13 mouse cellular contexts compared by ENCODE assay signal in the genomic region with DNA sequence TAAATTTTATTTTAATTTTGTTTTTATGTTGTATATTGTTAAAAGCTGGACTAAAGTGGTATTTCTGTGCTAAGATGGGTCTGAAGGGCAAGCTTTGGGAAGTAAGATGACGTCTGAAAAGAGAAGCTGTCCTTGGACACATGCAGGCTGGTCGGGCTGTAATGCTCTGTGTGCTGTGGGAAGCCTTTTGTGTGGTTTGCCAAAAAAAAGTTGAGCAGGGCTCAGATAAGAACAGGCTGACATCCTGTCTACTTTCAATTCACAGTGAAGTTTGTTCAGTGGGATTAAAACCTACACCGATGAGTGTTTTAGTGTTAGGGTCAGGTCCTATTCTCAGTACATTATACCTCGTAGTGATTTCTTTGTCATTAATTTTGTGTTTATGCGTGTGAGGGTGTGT. TPM values are rescaled to one million over a fixed set of nuclear protein-coding genes. Genes with fewer than 3 reads are reported as not detected.
A peak's percentile ranks its signal among the peaks of the same experiment; 100 is the strongest.
DNase-seq lines count a peak whose midpoint lies in the region; ATAC-seq and TF ChIP-seq lines count a peak whose summit lies in the region.
"Had no signal": no experiment of that assay in that cellular context is flagged by ENCODE, and none has a peak within 500 bp of the region (broad histone marks: within the 10 kb centered on the region; RNA-seq: fewer than 3 reads in every experiment).

No protein-coding gene starts in this region.

- TF ChIP-seq EP300 in heart, adult 2 months (IDR thresholded peaks at IDR 0.05; ENCODE audit: insufficient read depth, low read depth, low read length): no peak

- H3K79me2 ChIP-seq in heart, adult 2 months (replicated peaks; ENCODE audit: control insufficient read depth, insufficient read depth, low read length): no peaks in the 10 kb centered on the region

- no peak overlapping the region for H3K4me3 ChIP-seq in heart, adult 2 months
- H3K4me3 ChIP-seq in heart, embryonic 13.5 days: no peak overlapping the region
- H3K4me3 ChIP-seq in forebrain, embryonic 10.5 days: no peak overlapping the region
- H3K4me3 ChIP-seq: forebrain, embryonic 15.5 days had no signal

- H3K4me2 ChIP-seq in heart, embryonic 13.5 days: no peak overlapping the region
- H3K4me2 ChIP-seq: forebrain, embryonic 15.5 days had no signal

- H3K36me3 ChIP-seq in heart, adult 2 months (ENCODE audit: control insufficient read depth, insufficient read depth, low read length): peaks cover 3% of the 10 kb centered on the region
- peaks cover 72% of the 10 kb centered on the region for H3K36me3 ChIP-seq in heart, embryonic 13.5 days
- H3K36me3 ChIP-seq in forebrain, embryonic 10.5 days (replicated peaks): peaks cover 98% of the 10 kb centered on the region

- H3K9ac ChIP-seq in heart, adult 2 months (ENCODE audit: low read depth, low read length): no peak overlapping the region
- no peak overlapping the region for H3K9ac ChIP-seq in heart, embryonic 13.5 days
- H3K9ac ChIP-seq: forebrain, embryonic 15.5 days had no signal

- intact Hi-C loops in heart, adult 2 months (cut with DNase I): no loop called here
- intact Hi-C loops in heart, postnatal 36 days (cut with DNase I): no loop called here

- peak overlapping the region; percentile 6 for H3K27ac ChIP-seq in heart, adult 2 months
- peak overlapping the region; percentile 72 for H3K27ac ChIP-seq in heart, embryonic 13.5 days (replicated peaks)
- no peak overlapping the region for H3K27ac ChIP-seq in forebrain, embryonic 10.5 days
- H3K27ac ChIP-seq: forebrain, embryonic 15.5 days had no signal

- no peak for ATAC-seq in heart, embryonic 13.5 days (ENCODE audit: extremely low read depth, insufficient number of reproducible peaks, low FRiP score, low TSS enrichment)
- ATAC-seq: forebrain, embryonic 15.5 days had no signal

- H3K9me3 ChIP-seq in heart, embryonic 13.5 days: no peaks in the 10 kb centered on the region
- no peaks in the 10 kb centered on the region for H3K9me3 ChIP-seq in forebrain, embryonic 10.5 days
- H3K9me3 ChIP-seq: forebrain, embryonic 15.5 days had no signal

- WGBS in heart, adult 2 months: 53% methylated on average over 5 of the region's 5 CpGs
- 70% methylated on average over 5 of the region's 5 CpGs for WGBS in heart, embryonic 13.5 days
- WGBS in forebrain, embryonic 10.5 days: 93% methylated on average over 5 of the region's 5 CpGs

- TF ChIP-seq CTCF in heart, adult 2 months (IDR thresholded peaks at IDR 0.05): no peak

- H3K27me3 ChIP-seq in heart, adult 2 months (ENCODE audit: control insufficient read depth, insufficient read depth, low read length): no peaks in the 10 kb centered on the region
- H3K27me3 ChIP-seq in heart, embryonic 13.5 days (replicated peaks): no peaks in the 10 kb centered on the region
- H3K27me3 ChIP-seq in forebrain, embryonic 10.5 days (ENCODE audit: poor library complexity, severe bottlenecking): no peaks in the 10 kb centered on the region
- H3K27me3 ChIP-seq: CH12.LX; forebrain, embryonic 15.5 days had no signal

- TF ChIP-seq POLR2A in heart, adult 2 months (IDR thresholded peaks at IDR 0.05; ENCODE audit: insufficient read depth, low read depth, low read length): no peak

- DNase-seq in heart, adult 2 months: peak in 1 of 2 experiments; percentile 12
- DNase-seq in heart, postnatal 36 days: no peak
- DNase-seq in thymus, postnatal 0 days (ENCODE audit: low spot score): peak; percentile 20
- no peak for DNase-seq in thymus, postnatal 10 days (ENCODE audit: low spot score in 2 of 2)
- DNase-seq in naive thymus-derived CD4-positive, alpha-beta T cell, adult 2 months (ENCODE audit: low read depth): peak; percentile 57
- DNase-seq in urinary bladder, postnatal 10 days (ENCODE audit: low spot score): no peak
- DNase-seq in forebrain, embryonic 10.5 days (ENCODE audit: extremely low spot score, low spot score): no peak
- DNase-seq: cerebellum, postnatal 25 days; gastrocnemius, postnatal 36 days; kidney, postnatal 36 days had no signal

- no peaks in the 10 kb centered on the region; the same call in 1 of the 2 replicates for H3K4me1 ChIP-seq in heart, adult 2 months (ENCODE audit: control insufficient read depth, insufficient read depth, low read length)
- H3K4me1 ChIP-seq in heart, embryonic 13.5 days: peaks cover 5% of the 10 kb centered on the region; the same call in 1 of the 2 replicates
- H3K4me1 ChIP-seq in forebrain, embryonic 10.5 days: no peaks in the 10 kb centered on the region
- H3K4me1 ChIP-seq: forebrain, embryonic 15.5 days had no signal

RNA-seq across cellular contexts. Expression of a gene that starts 38.6 kb away (rescaled TPM):
- total RNA-seq in heart, adult 2 months (2021): 10 to 100 TPM; 19.9 to 20.7 TPM
- 1.6 and 2.9 TPM in 2 replicates for polyA plus RNA-seq in heart, adult 2 months (2012; rRNA removed)
- 10 to 100 TPM; 20.6 to 20.8 TPM for total RNA-seq in heart, postnatal 36 days (2021)
- polyA plus RNA-seq in thymus, postnatal 0 days (2015; fragmentation: Nextera tagmentation; extraction: Ambion mirVana): 52.3 and 69.7 TPM in 2 replicates
- polyA plus RNA-seq in heart, embryonic 13.5 days (2015; fragmentation: Nextera tagmentation; extraction: Ambion mirVana): 15.6 and 15.9 TPM in 2 replicates
- polyA plus RNA-seq in forebrain, embryonic 10.5 days (2016; fragmentation: Nextera tagmentation; extraction: Ambion mirVana): 33.0 and 37.4 TPM in 2 replicates

Comparison
In these comparisons a context has a peak if more than half of its experiments do, and no peak if none do; other contexts are left out.
1. DNase-seq: peak in thymus, postnatal 0 days (single experiment) and naive thymus-derived CD4-positive, alpha-beta T cell, adult 2 months (single experiment); none in heart, postnatal 36 days (0 of 2), thymus, postnatal 10 days (0 of 2), urinary bladder, postnatal 10 days (single experiment) and forebrain, embryonic 10.5 days (single experiment).